Mouse (Mus musculus): ENCODE measurements at regions not wholly inside any gene's neighbourhood (a gene's known extent, or its start where the extent isn't known, plus 50 kb on each side); places are given as distances from the start of the nearest gene placed in this dataset.

DNA sequence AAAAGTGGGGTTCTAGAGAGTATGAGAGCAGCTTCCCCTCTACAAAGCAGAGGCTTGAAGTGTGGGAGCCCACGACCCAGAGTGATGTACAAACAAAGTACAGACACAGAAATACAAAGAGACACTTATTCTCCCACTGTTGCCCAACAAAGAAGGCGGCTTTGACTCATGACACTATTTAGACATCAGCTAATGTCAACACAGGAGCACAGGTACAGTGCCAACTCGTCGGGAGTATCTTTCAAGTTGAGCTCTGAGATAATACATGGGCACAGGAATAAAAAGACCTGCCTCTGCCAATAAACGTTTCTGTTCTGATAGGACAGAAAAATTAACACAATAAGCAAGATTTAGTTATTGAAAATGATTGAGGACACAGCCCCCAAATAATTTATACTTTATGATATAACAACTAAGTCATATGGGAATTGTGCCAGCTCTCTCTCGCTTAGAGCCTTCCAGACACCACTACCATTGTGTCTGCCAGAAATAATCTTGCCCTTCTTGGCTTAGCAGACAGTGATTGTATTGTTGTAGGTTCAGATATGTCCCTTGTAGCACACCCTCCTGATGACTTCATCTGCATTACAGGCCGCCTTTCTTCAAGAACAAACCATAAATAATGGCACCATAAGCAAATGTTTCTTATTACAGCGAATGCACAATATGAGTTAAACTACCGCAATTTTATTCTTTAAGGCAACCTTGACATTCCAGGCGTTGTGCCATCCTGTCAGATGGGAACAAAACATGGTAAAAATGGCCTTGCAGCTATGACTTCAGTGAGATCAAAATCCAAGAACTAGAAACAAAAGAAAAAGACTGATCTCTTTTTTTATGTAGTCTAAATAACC is 561.1 kb downstream of the Adgrl2 start:
- peak; percentile 41 for DNase-seq (ENCODE audit: low spot score)

GRCm38 (mm10) chr3:148424089-148424488 is 566.3 kb downstream of the Adgrl2 start:
- no peak for DNase-seq (ENCODE audit: low spot score)

DNA sequence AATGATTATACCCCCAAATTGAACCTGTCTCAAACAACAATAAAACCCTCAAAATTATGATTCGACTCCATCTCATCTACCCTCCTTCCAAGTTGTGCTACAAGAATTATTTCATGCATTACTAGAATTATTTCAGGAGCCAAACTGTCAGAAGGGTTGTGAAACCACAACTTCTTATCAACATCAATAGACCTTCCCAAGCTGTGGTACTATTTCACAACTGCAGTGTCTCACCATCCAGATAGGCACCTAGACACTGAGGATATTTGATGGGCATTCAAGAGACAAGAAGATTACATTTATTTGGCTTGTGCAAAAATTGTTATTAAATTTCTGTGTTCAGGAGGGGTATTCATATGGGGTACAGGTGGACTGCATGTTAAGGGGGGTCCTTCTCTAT is 567.0 kb downstream of the Adgrl2 start:
- DNase-seq (ENCODE audit: low spot score): no peak

GRCm38 (mm10) chr3:148422720-148423119 is 567.6 kb downstream of the Adgrl2 start:
- DNase-seq (ENCODE audit: low spot score): no peak

- no peak for DNase-seq (ENCODE audit: low spot score)
These were observed 568.1 kb downstream of the Adgrl2 start for GRCm38 (mm10) chr3:148422205-148422604.

DNA sequence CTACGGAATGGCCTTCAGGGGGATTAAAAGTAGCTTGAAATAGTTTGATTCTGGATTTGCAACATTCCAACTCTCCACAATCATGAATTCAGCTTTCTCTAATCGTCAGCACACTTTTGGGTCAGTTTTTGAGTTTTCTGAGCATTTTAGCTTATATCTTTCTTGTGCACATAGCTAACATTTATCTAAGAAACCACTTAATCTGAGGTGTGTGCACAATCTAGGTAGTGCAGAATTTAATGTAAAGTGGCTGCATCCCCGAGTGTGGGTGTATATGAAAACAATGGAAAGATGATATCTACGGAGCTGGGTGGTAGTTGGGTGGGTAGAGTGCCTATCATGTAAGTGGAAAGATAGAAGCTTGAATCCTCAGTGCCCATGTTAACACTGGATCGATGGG is 570.1 kb downstream of the Adgrl2 start:
- DNase-seq (ENCODE audit: low spot score): no peak

DNA sequence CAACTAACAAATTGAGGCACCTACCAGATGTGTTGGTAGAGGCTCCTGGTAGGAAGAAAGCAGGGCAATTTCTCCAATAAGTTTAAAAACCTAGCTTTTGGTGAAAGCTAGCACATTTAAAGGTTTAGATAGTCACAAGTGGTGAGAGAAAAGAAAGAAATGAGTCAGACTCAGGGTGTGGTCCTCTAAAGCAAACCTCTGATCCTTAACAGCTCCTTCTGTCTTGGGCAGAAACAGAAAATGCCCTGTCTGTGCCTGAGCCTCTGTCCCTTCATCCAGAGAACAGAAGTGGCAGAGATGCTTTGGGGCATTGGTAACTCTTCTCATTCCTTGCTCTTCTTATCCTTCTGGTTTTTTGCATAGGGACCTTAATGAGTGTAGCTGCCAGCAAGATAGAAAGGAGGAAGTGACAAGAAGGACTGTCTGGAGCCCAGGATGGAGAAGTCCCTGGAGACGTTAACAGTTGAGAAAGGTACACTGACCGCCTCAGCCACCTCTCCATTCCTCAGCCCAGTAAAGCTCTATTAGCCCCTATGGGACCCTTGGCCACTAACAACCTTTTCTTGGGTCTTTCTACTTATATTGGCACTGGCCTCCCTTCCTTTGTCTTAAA is 570.8 kb downstream of the Adgrl2 start:
- DNase-seq (ENCODE audit: low spot score): no peak

- no peak for DNase-seq (ENCODE audit: low spot score)
These were observed 572.3 kb downstream of the Adgrl2 start for GRCm38 (mm10) chr3:148418067-148418466.

DNA sequence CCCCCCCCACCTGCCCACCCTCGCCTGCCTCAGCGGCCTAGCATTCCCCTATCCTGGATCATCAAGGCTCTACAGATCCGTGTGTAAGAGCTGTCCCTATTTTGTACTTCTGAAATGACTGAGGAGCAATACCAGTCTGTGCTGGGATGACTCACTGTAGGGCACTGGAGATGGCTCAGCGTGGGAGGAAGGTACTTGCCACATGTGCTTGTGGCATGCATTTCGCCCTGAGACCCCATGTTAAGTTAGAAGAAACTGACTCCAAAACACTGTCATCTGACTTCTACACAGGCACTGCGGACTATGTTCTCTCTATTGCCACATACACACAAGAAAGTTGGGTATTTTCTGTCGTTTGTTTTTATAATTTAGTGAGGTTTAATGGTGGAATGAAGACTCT is 574.9 kb downstream of the Adgrl2 start:
- DNase-seq (ENCODE audit: low spot score): no peak

GRCm38 (mm10) chr3:148413027-148413426 is 577.3 kb downstream of the Adgrl2 start:
- no peak for DNase-seq (ENCODE audit: low spot score)

DNA sequence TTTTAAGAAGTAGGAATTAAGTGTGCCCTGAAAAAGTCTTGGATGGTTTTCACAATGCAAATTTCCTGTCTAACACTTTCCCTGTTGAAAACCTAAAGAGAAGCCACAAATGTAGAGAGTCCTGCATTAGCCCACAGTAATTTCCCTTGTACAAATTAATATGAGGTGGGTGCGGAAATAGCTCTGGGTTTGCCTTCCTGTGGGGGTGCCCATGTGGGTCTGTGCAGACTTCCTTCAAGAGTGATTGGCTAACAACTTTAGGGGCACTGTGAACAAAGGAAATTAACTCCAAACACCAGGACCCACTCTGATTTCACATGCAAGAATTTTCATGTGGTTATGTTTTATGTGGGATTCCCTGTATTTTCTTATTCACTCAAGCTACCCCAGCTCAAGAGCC is 578.2 kb downstream of the Adgrl2 start:
- no peak for DNase-seq (ENCODE audit: low spot score)

DNA sequence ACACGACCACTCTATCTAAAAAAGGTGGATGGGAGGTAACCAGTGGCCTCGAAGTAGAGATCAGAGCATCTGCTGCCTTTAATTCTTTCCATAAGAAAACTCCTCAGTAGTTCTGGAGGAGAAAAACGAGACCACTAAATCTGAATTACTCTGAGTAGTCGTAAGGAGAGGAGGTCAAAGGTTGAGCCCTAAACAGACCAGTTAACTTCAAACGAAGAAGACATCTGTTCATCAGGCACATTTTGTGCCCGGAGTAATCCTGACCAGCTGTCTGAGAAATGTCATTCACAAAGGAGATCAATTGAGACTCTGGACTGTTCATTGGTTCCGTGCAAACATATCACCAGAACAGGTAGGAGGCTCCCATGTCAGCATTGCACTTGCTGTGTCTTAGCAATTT is 592.0 kb downstream of the Adgrl2 start:
- DNase-seq (ENCODE audit: low spot score): no peak

- no peak for DNase-seq (ENCODE audit: low spot score)
These were observed 602.8 kb downstream of the Adgrl2 start for GRCm38 (mm10) chr3:148387550-148387949.

DNA sequence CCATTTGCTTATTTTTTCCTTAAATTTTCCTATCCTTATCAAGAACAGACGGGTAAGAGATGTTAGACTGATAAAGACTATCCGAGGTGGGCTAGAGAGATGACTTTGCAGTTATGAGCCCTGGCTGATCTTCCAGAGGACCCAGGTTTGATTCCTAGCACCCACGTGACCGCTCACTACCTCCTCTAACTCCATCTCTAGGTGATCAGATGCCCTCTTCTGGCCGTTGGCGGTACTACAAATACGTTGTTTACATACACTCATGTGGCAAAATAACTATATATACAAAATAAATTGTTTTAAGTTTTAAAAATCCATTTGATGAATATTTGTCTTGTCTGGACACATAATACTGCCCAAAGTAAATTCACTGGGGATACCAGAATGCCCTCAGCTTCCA is 604.6 kb downstream of the Adgrl2 start:
- peak; percentile 37 for DNase-seq (ENCODE audit: low spot score)

GRCm38 (mm10) chr3:148381057-148381456 is 609.3 kb downstream of the Adgrl2 start:
- no peak for DNase-seq (ENCODE audit: low spot score)

- no peak for DNase-seq (ENCODE audit: low spot score)
These were observed 627.0 kb downstream of the Adgrl2 start for GRCm38 (mm10) chr3:148363331-148363730.

DNA sequence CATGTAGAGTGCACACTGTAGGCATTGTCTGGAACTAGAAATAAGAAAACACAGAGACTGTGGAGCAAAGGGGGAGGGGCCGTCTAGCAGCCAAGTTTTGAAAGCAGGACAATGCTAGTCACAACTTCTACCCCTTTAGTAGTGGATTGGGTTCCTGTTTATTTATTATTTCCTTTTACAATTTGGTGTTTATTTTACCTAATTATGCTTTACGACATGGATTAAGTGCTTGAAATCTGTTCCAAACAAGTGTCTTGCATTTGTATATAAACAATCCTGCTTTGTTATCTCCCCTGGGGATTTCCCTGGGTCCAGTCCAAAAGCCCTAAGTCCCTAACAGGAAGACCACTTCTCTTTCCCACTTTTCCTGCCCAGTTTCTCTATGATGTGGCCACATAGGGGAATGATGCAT is 627.9 kb downstream of the Adgrl2 start:
- DNase-seq (ENCODE audit: low spot score): no peak

DNA sequence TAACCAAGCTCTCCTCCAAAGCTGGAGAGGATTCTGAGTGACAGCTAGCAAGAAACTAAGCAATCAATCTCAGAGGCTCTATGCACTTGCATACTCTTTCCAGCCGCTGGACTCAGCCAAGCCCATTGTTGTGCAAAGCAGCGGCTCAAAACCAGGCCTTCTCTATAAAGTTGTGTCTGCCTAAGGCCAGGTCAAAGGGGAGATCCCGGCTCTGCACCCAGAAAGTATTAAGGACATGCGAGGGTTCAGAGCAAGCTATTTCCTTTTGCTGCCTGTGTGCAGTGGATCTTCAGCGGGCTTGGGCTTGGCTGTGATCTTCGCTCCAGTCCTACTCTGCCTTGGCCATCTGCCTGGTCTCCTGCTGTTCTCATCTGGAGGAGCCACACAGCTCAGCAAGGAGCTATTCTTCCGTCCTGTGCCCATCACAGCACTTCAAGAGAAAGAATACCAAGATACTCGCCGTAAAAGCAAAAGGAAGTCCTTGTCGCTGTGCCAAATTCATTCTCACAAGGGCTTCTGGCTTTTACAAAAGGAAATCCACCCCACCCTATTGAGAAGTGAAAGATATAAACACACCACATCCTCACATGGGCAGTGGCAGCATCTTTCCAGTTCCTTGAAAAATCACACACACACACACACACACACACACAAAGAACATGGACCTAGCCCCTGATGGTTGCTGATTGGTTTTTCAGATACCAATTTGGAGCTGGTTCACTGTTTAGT is 646.6 kb downstream of the Adgrl2 start:
- peak; percentile 46 for DNase-seq (ENCODE audit: low spot score)

GRCm38 (mm10) chr3:148343256-148343632 is 647.1 kb downstream of the Adgrl2 start:
- DNase-seq (ENCODE audit: low spot score): no peak

GRCm38 (mm10) chr3:148339258-148339657 is 651.1 kb downstream of the Adgrl2 start:
- no peak for DNase-seq (ENCODE audit: low spot score)

- DNase-seq (ENCODE audit: low spot score): no peak
These were observed 653.7 kb downstream of the Adgrl2 start for GRCm38 (mm10) chr3:148336640-148337039.

- no peak for DNase-seq (ENCODE audit: low spot score)
These were observed 654.3 kb downstream of the Adgrl2 start for GRCm38 (mm10) chr3:148336091-148336511.

DNA sequence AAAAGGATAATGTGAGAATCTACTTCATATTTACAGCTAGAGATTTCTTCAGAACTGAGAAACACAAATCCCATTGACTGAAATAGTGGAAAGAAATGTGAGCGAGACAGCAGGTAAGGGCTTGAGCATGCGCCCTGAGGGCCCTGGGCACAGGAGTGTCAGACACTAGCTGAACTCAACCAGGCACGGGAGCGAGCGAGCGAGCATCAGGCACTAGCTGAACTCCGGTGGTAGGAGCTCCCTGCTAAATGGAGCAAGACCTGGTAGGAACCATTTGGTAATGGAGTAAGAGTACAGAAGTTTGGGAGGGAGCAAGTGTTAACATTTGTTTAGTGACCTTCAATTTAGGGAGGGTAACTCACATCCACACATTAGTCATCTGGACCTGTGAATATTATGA is 654.7 kb downstream of the Adgrl2 start:
- DNase-seq (ENCODE audit: low spot score): no peak
